Mouse (Mus musculus) embryonic facial prominence, embryonic 15.5 days (tissue): ENCODE results near the gene Usp47. TPM values are rescaled to one million over a fixed set of nuclear protein-coding genes. Genes with fewer than 3 reads are reported as not detected.

ENCODE experiments used
- ATAC-seq: fragments of 200-750 bp; cut with Nextera tagmentation; 2 replicates; pipeline ENCODE4 v1.8.0; 2017; ENCODE audit warnings: low read depth, moderate TSS enrichment; ENCODE audit not compliant: insufficient number of reproducible peaks, low FRiP score, low TSS enrichment
- H3K27ac ChIP-seq: fragments of 300-500 bp; sonication (generic); replicated peaks from 2 replicates; pipeline ENCODE4 v1.5.1; 2015; ENCODE audit warnings: mild to moderate bottlenecking, inconsistent platforms
- H3K27me3 ChIP-seq: fragments of 300-500 bp; sonication (generic); 2 replicates; pipeline ENCODE4 v1.6.1; 2015; ENCODE audit warnings: inconsistent platforms
- H3K36me3 ChIP-seq: fragments of 300-500 bp; sonication (generic); 2 replicates; pipeline ENCODE4 v1.6.1; 2015; ENCODE audit warnings: mild to moderate bottlenecking, inconsistent platforms
- H3K4me1 ChIP-seq: fragments of 300-500 bp; sonication (generic); 2 replicates; pipeline ENCODE4 v1.6.1; 2015; ENCODE audit warnings: inconsistent platforms
- H3K4me2 ChIP-seq: fragments of 300-500 bp; sonication (generic); replicated peaks from 2 replicates; pipeline ENCODE4 v1.6.1; 2015; ENCODE audit warnings: mild to moderate bottlenecking, inconsistent platforms
- H3K4me3 ChIP-seq: fragments of 300-500 bp; sonication (generic); replicated peaks from 2 replicates; pipeline ENCODE4 v1.5.1; 2015; ENCODE audit warnings: mild to moderate bottlenecking, inconsistent platforms
- H3K9ac ChIP-seq: fragments of 300-500 bp; sonication (generic); 2 replicates; pipeline ENCODE4 v1.6.1; 2015; ENCODE audit warnings: inconsistent platforms
- H3K9me3 ChIP-seq: fragments of 300-500 bp; sonication (generic); replicated peaks from 2 replicates; pipeline ENCODE4 v1.6.1; 2016; ENCODE audit warnings: inconsistent platforms
- WGBS: fragments of 180-500 bp; shearing (Covaris S2); methylation state at CpG from one replicate; pipeline ENCODE4 v1.1.7; 2015; 5-methylcytosine and 5-hydroxymethylcytosine counted together
- polyA plus RNA-seq: library from polyadenylated mRNA; unstranded; fragments of >200 nt; fragmentation: Nextera tagmentation; extraction: Ambion mirVana; gene quantifications from 2 replicates; pipeline ENCODE4 v1.2.1, GENCODE M21; 2015

Usp47 gene
- polyA plus RNA-seq, 1 experiment from 2014 or later: 60.3 TPM

- Histone ChIP-seq H3K4me1 (peaks cover 14% of the 10 kb centered on the region; the same call in 1 of the 2 replicates), H3K9ac (no peak overlapping the region), H3K4me2 (no peak overlapping the region), H3K27ac (no peak overlapping the region), H3K36me3 (no peaks in the 10 kb centered on the region), H3K4me3 (no peak overlapping the region), H3K27me3 (no peaks in the 10 kb centered on the region), H3K9me3 (no peaks in the 10 kb centered on the region)
- ATAC-seq: no peak
Measured at GRCm38 (mm10) chr7:112040271-112040670, 17.0 kb downstream of the Usp47 start.

- peaks cover 14% of the 10 kb centered on the region; the same call in 1 of the 2 replicates for H3K4me1 ChIP-seq
- no peak overlapping the region for H3K4me3 ChIP-seq
- no peak overlapping the region for H3K27ac ChIP-seq
- no peaks in the 10 kb centered on the region for H3K9me3 ChIP-seq
- no peak overlapping the region for H3K9ac ChIP-seq
- H3K4me2 ChIP-seq: no peak overlapping the region
- ATAC-seq: no peak
- H3K27me3 ChIP-seq: no peaks in the 10 kb centered on the region
- 59% methylated on average over 2 of the region's 2 CpGs for WGBS
- H3K36me3 ChIP-seq: no peaks in the 10 kb centered on the region
Measured at GRCm38 (mm10) chr7:112042758-112043157, 19.5 kb downstream of the Usp47 start.

DNA sequence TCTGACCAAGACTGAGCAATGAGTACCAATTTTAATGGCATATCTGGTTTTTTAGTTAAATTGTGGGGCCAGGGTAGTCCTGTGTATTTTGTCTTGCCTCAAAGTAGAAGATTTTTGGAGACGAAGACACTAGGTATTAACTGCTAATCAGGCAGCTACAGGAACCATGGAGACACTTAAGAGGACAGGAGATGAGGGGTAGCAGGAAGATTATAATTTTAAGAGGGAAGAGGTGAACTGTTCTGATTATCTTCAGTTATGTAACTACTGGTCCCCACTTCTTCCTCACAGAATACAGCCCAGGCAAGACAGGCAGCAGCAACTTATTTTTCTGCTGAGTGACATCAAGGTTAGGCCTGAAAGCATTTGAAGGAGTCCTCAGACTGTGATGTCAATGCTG, 21.9 kb downstream of the Usp47 start:
- Histone ChIP-seq H3K4me2 (no peak overlapping the region), H3K4me1 (peaks cover 11% of the 10 kb centered on the region; the same call in 1 of the 2 replicates), H3K4me3 (no peak overlapping the region), H3K27ac (no peak overlapping the region), H3K27me3 (no peaks in the 10 kb centered on the region), H3K9ac (no peak overlapping the region), H3K36me3 (no peaks in the 10 kb centered on the region), H3K9me3 (no peaks in the 10 kb centered on the region)
- WGBS: 90% methylated on average over 1 of the region's 1 CpGs
- no peak for ATAC-seq

GRCm38 (mm10) chr7:112045794-112046388, 22.6 kb downstream of the Usp47 start:
- Histone ChIP-seq H3K4me3 (no peak overlapping the region), H3K36me3 (no peaks in the 10 kb centered on the region), H3K9me3 (no peaks in the 10 kb centered on the region), H3K27ac (no peak overlapping the region), H3K4me2 (no peak overlapping the region), H3K9ac (no peak overlapping the region), H3K4me1 (peaks cover 7% of the 10 kb centered on the region; the same call in 1 of the 2 replicates), H3K27me3 (no peaks in the 10 kb centered on the region)
- no peak for ATAC-seq
- WGBS: 56% methylated on average over 3 of the region's 3 CpGs

DNA sequence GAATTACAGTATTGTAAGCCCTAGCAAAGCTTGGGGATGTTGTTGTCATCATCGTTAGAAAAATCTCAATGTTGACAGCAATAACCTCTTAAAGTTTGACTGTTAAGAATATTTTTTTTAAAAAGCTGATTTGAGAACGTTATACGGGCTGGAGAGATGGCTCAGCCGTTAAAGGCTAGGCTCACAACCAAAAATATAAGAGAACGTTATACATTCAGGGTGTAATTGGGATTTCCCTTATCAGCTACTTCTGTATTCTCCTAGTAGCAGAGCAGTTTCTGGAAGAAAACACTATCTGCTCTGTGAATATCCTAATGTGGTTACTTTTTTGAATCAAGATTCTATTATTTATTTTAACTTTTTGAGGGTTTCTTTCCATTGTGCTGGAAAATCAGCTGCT, 25.3 kb downstream of the Usp47 start:
- no peaks in the 10 kb centered on the region for H3K9me3 ChIP-seq
- no peak overlapping the region for H3K4me3 ChIP-seq
- H3K4me1 ChIP-seq: no peaks in the 10 kb centered on the region
- H3K4me2 ChIP-seq: no peak overlapping the region
- H3K9ac ChIP-seq: no peak overlapping the region
- no peak overlapping the region for H3K27ac ChIP-seq
- no peaks in the 10 kb centered on the region for H3K27me3 ChIP-seq
- WGBS: 87% methylated on average over 5 of the region's 5 CpGs
- no peak for ATAC-seq
- 0 out of 2 replicates have a peak, but pooled peaks cover 3% of the 10 kb centered on the region for H3K36me3 ChIP-seq

DNA sequence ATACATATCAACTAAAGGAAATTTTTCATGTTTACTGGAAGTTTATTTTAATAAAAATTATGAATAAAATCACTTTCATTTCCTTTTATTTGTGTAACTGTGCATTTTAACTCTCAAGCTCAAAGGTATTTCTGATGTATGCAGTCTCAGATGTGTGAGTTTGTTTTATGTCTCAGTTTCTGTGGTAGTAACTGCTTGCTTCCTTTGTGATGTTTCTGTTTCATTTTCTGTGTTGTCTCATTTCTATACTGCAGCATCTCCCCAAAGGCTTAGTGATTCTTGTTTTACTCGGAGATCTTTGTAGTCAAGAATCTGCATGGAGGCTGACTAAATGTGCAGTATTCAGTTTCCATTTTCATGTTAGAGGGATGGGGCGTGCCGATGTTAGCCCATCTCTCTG, 30.4 kb downstream of the Usp47 start:
- Histone ChIP-seq H3K27me3 (no peaks in the 10 kb centered on the region), H3K4me3 (no peak overlapping the region), H3K4me2 (no peak overlapping the region), H3K27ac (no peak overlapping the region), H3K9me3 (no peaks in the 10 kb centered on the region), H3K9ac (no peak overlapping the region), H3K4me1 (no peaks in the 10 kb centered on the region), H3K36me3 (peaks cover 22% of the 10 kb centered on the region)
- WGBS: 80% methylated on average over 3 of the region's 3 CpGs
- no peak for ATAC-seq

GRCm38 (mm10) chr7:112055901-112056625, 32.8 kb downstream of the Usp47 start:
- H3K27me3 ChIP-seq: no peaks in the 10 kb centered on the region
- no peaks in the 10 kb centered on the region for H3K4me1 ChIP-seq
- H3K4me2 ChIP-seq: no peak overlapping the region
- peaks cover 29% of the 10 kb centered on the region for H3K36me3 ChIP-seq
- no peaks in the 10 kb centered on the region for H3K9me3 ChIP-seq
- no peak overlapping the region for H3K4me3 ChIP-seq
- H3K27ac ChIP-seq: no peak overlapping the region
- H3K9ac ChIP-seq: no peak overlapping the region
- 73% methylated on average over 8 of the region's 8 CpGs for WGBS
- ATAC-seq: no peak

GRCm38 (mm10) chr7:112074868-112075267, 51.6 kb downstream of the Usp47 start:
- Histone ChIP-seq H3K4me2 (no peak overlapping the region), H3K4me3 (no peak overlapping the region), H3K36me3 (peaks cover 27% of the 10 kb centered on the region), H3K27me3 (no peaks in the 10 kb centered on the region), H3K9ac (no peak overlapping the region), H3K27ac (no peak overlapping the region), H3K9me3 (no peaks in the 10 kb centered on the region), H3K4me1 (no peaks in the 10 kb centered on the region)
- ATAC-seq: no peak
- WGBS: 89% methylated on average over 5 of the region's 5 CpGs

DNA sequence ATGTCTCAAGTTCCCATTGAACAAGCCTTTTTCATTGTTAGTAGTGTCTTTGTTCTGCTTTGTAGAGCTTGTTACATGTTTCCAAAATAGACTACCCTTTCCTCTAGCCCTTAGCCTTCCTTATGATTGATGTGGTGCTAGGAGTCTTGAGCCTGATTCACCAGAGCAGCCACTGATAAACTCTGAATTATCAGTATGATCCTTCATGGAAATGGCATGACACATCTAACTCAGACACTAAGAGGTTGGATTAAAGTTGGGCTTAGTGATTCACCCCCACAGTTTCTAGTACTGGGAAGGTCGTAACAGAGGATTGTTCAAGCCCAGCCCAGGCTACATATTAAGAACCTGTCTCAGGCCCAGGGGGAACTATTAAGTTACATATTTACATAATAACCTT, 59.3 kb downstream of the Usp47 start:
- Histone ChIP-seq H3K4me2 (no peak overlapping the region), H3K4me1 (no peaks in the 10 kb centered on the region), H3K9ac (no peak overlapping the region), H3K9me3 (no peaks in the 10 kb centered on the region), H3K36me3 (peaks cover 54% of the 10 kb centered on the region), H3K27ac (no peak overlapping the region), H3K4me3 (no peak overlapping the region), H3K27me3 (no peaks in the 10 kb centered on the region)
- ATAC-seq: no peak
- WGBS: 76% methylated on average over 1 of the region's 1 CpGs

- no peaks in the 10 kb centered on the region for H3K27me3 ChIP-seq
- WGBS: 78% methylated on average over 2 of the region's 2 CpGs
- no peak overlapping the region for H3K9ac ChIP-seq
- H3K36me3 ChIP-seq: peaks cover 56% of the 10 kb centered on the region
- H3K9me3 ChIP-seq: no peaks in the 10 kb centered on the region
- no peak for ATAC-seq
- H3K4me1 ChIP-seq: no peaks in the 10 kb centered on the region
- no peak overlapping the region for H3K4me3 ChIP-seq
- H3K27ac ChIP-seq: no peak overlapping the region
- H3K4me2 ChIP-seq: no peak overlapping the region
Measured at GRCm38 (mm10) chr7:112084222-112084621, 60.9 kb downstream of the Usp47 start.

DNA sequence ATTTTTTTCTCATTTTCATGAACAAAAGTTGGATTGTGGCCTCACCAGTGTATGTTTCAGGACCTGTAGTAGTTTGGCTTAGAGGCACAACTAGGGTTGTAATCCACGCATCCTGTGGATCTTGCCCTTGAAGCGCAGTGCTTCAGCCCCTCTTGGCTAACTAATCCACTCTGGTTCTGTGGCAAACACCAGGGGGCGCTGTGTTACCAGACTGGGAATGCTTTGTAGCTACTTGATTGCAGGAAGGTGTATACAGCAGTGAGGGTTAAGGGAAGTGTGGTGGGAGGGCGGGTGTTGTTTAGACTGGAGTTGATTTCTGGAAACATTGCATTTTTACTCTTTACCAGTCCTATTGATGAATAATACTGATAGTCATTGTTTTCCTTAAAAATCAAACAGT, 61.8 kb downstream of the Usp47 start:
- Histone ChIP-seq H3K27ac (no peak overlapping the region), H3K4me1 (no peaks in the 10 kb centered on the region), H3K4me2 (no peak overlapping the region), H3K27me3 (no peaks in the 10 kb centered on the region), H3K9ac (no peak overlapping the region), H3K4me3 (no peak overlapping the region), H3K9me3 (no peaks in the 10 kb centered on the region), H3K36me3 (peaks cover 61% of the 10 kb centered on the region)
- 33% methylated on average over 4 of the region's 4 CpGs for WGBS
- no peak for ATAC-seq

DNA sequence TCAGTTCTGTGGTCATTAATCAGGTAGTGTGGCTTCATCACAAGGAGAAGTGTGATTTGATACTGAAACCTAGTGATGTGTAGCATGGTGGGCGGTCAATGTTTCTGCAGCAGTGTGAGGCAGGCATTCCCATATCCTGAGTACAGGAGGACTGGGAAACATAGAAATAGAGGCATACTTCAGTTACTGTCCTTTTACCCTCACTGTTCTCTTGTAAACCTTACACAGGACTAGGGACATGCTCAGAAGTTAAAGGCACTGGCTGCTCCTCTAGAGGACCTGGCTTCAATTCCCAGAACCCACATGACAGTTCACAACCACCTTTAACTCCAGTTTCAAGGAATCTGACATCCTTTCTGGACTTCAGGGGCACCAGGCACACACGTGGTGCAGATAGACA, 62.9 kb downstream of the Usp47 start:
- no peak overlapping the region for H3K4me3 ChIP-seq
- H3K27me3 ChIP-seq: no peaks in the 10 kb centered on the region
- no peaks in the 10 kb centered on the region for H3K4me1 ChIP-seq
- no peak for ATAC-seq
- WGBS: 98% methylated on average over 2 of the region's 2 CpGs
- H3K9ac ChIP-seq: no peak overlapping the region
- no peaks in the 10 kb centered on the region for H3K9me3 ChIP-seq
- no peak overlapping the region for H3K4me2 ChIP-seq
- no peak overlapping the region for H3K27ac ChIP-seq
- peaks cover 60% of the 10 kb centered on the region for H3K36me3 ChIP-seq
